Mouse (Mus musculus) lung, postnatal 0 days (tissue): ENCODE measurements around the gene 4930590J08Rik.

Experiments
- CTCF ChIP-seq: IDR thresholded peaks from 2 replicates; pipeline ENCODE4 v1.5.1; 2016; ENCODE audit warnings: antibody characterized with exemption, mild to moderate bottlenecking
- EP300 ChIP-seq: IDR thresholded peaks from 2 replicates; pipeline ENCODE4 v1.6.1; 2016; ENCODE audit warnings: antibody characterized with exemption, mild to moderate bottlenecking, control low read depth

GRCm38 (mm10) chr6:91993795-91994505 lies 91.3 kb downstream of the 4930590J08Rik start:
- TF ChIP-seq CTCF (no peak), EP300 (no peak)
